Mouse (Mus musculus): ENCODE data around the gene Pnpla7.

GRCm38 (mm10) chr2:24950189-24950535 is 25.7 kb upstream of the Pnpla7 start:
- no peak for TF ChIP-seq EP300 (IDR thresholded peaks at IDR 0.05; ENCODE audit: low read depth)
- no peak for TF ChIP-seq CTCF (IDR thresholded peaks at IDR 0.05; ENCODE audit: low read depth)

Data from heart, postnatal 0 days (tissue).